Mouse (Mus musculus) midbrain, embryonic 13.5 days (tissue): ENCODE measurements around the gene Txlna. TPM values are rescaled to one million over a fixed set of nuclear protein-coding genes. Genes with fewer than 3 reads are reported as not detected.

ENCODE experiments used
- ATAC-seq: fragments of 200-750 bp; cut with Nextera tagmentation; 2 replicates; pipeline ENCODE4 v1.8.0; 2017; ENCODE audit warnings: mild to moderate bottlenecking, moderate TSS enrichment, moderate library complexity
- H3K27ac ChIP-seq: fragments of 300-500 bp; sonication (generic); 2 replicates; pipeline ENCODE4 v1.5.1; 2015; ENCODE audit warnings: inconsistent platforms, mild to moderate bottlenecking, moderate library complexity
- H3K27me3 ChIP-seq: fragments of 300-500 bp; sonication (generic); 2 replicates; pipeline ENCODE4 v1.6.1; 2015; ENCODE audit warnings: mild to moderate bottlenecking, inconsistent platforms
- H3K36me3 ChIP-seq: fragments of 300-500 bp; sonication (generic); 2 replicates; pipeline ENCODE4 v1.6.1; 2015; ENCODE audit warnings: mild to moderate bottlenecking, inconsistent platforms
- H3K4me1 ChIP-seq: fragments of 300-500 bp; sonication (generic); replicated peaks from 2 replicates; pipeline ENCODE4 v1.6.1; 2015; ENCODE audit warnings: inconsistent platforms
- H3K4me2 ChIP-seq: fragments of 300-500 bp; sonication (generic); replicated peaks from 2 replicates; pipeline ENCODE4 v1.6.1; 2015; ENCODE audit warnings: moderate library complexity, mild to moderate bottlenecking, inconsistent platforms
- H3K4me3 ChIP-seq: fragments of 300-500 bp; sonication (generic); replicated peaks from 2 replicates; pipeline ENCODE4 v1.5.1; 2015; ENCODE audit warnings: mild to moderate bottlenecking, inconsistent platforms
- H3K9ac ChIP-seq: fragments of 300-500 bp; sonication (generic); replicated peaks from 2 replicates; pipeline ENCODE4 v1.6.1; 2015; ENCODE audit warnings: mild to moderate bottlenecking, inconsistent platforms
- H3K9me3 ChIP-seq: fragments of 300-500 bp; sonication (generic); 2 replicates; pipeline ENCODE4 v1.6.1; 2016; ENCODE audit warnings: mild to moderate bottlenecking, inconsistent platforms
- WGBS: fragments of 180-500 bp; shearing (Covaris S2); methylation state at CpG from one replicate; pipeline ENCODE4 v1.1.7; 2015; 5-methylcytosine and 5-hydroxymethylcytosine counted together
- microRNA-seq: library from miRNA; unstranded; fragments of <30 nt; microRNA quantifications from one replicate; pipeline ENCODE4, GENCODE M21; 2016
- polyA plus RNA-seq: library from polyadenylated mRNA; unstranded; fragments of >200 nt; fragmentation: Nextera tagmentation; extraction: Ambion mirVana; gene quantifications from 2 replicates; pipeline ENCODE4 v1.2.1, GENCODE M21; 2015

The Txlna gene
- polyA plus RNA-seq, 1 experiment from 2014 or later: 66.3 TPM

DNA sequence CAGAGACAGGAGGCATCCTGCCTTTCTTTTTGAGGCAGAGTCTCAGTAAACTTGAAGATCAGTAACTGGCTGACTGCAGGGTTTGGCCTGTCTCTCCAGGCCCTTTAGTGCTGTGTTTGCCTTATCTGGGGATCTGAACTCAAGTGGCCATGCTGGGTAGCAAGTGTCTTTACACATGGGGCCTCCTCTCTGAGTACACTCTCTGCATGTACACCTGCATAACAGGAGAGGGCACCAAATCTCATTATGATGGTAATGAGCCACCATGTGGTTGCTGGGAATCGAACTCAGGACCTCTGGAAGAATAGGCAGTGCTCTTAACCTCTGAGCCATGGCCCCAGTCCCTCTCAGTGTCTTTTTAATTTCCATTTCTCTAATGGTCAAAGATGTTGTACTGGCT is 58.6 kb downstream of the Txlna start:
- no peaks in the 10 kb centered on the region for H3K9me3 ChIP-seq
- H3K4me3 ChIP-seq: no peak overlapping the region
- no peak overlapping the region for H3K27ac ChIP-seq
- H3K36me3 ChIP-seq: no peaks in the 10 kb centered on the region
- 0 out of 2 replicates have a peak, but pooled peaks cover 2% of the 10 kb centered on the region for H3K27me3 ChIP-seq
- no peak overlapping the region for H3K9ac ChIP-seq
- H3K4me1 ChIP-seq: peaks cover 10% of the 10 kb centered on the region; the same call in 1 of the 2 replicates
- 79% methylated on average over 1 of the region's 1 CpGs for WGBS
- no peak for ATAC-seq
- no peak overlapping the region for H3K4me2 ChIP-seq

DNA sequence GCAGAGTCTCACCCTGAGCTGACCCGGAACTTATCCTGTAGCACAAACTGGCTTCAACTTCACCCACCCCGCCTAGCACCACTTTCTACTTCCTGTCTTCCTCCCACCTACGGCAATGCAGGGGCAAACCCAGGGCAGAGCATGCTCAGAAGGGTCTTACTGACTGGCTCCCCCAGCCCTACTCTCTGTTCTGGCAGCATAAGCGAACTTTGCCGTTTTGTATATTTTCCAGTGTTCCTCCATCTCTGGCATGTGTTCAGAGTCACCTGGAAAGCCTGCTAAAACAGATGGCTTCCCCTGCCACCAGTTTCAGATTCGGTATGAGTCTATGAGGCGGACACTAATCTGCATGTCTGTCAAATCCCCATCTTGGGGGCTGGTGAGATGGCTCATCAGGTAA is 60.5 kb downstream of the Txlna start:
- WGBS: 70% methylated on average over 7 of the region's 7 CpGs
- no peaks in the 10 kb centered on the region for H3K9me3 ChIP-seq
- no peaks in the 10 kb centered on the region for H3K36me3 ChIP-seq
- H3K9ac ChIP-seq: no peak overlapping the region
- no peak for ATAC-seq
- H3K4me3 ChIP-seq: no peak overlapping the region
- 0 out of 2 replicates have a peak, but pooled peaks cover 2% of the 10 kb centered on the region for H3K27me3 ChIP-seq
- H3K27ac ChIP-seq: no peak overlapping the region
- peaks cover 15% of the 10 kb centered on the region; the same call in 1 of the 2 replicates for H3K4me1 ChIP-seq
- no peak overlapping the region for H3K4me2 ChIP-seq

DNA sequence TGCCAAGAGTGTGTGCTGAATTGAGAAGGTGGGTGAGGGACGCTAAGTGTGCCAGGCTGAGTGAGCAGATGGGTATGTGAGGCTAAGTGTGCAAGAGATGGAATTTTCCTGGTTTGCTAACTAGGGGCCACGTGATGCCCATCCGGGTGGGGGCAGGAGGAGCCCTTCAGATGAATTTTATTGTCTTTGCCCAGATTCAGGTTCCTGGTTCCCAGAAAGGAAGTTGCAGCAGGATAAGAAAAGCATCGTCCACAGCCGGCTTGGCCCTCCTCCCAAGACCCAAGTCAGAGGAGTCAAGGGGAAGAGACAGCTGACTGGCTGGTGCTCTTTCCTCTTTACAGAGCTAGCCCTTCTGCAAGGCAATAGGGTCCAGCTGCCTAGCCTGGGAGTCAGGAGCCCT is 62.4 kb downstream of the Txlna start, which contains the start of gene Fam167b:
Gene Fam167b (minus strand): TSS at position 84 of the 400 bp plus-strand sequence.
- H3K27ac ChIP-seq: no peak within 1 kb of the TSS
- no peaks in the 10 kb centered on the region for H3K27me3 ChIP-seq
- WGBS: 90% methylated on average over 5 of the region's 5 CpGs
- ATAC-seq: no peak
- no peaks in the 10 kb centered on the region for H3K9me3 ChIP-seq
- no peaks in the 10 kb centered on the region for H3K36me3 ChIP-seq
- H3K4me3 ChIP-seq: no peak within 1 kb of the TSS
- H3K9ac ChIP-seq: no peak within 1 kb of the TSS
- peaks cover 6% of the 10 kb centered on the region; the same call in 1 of the 2 replicates for H3K4me1 ChIP-seq
- 0 out of 2 replicates have a peak within 1 kb of the TSS, but pooled peaks have one; percentile 19 for H3K4me2 ChIP-seq

GRCm38 (mm10) chr4:129577688-129578087 is 63.2 kb downstream of the Txlna start:
- Histone ChIP-seq H3K4me3 (no peak overlapping the region), H3K27me3 (no peaks in the 10 kb centered on the region), H3K4me2 (no peak overlapping the region), H3K9ac (no peak overlapping the region), H3K27ac (no peak overlapping the region), H3K9me3 (no peaks in the 10 kb centered on the region), H3K36me3 (no peaks in the 10 kb centered on the region), H3K4me1 (peaks cover 6% of the 10 kb centered on the region; the same call in 1 of the 2 replicates)
- ATAC-seq: no peak
- WGBS: 81% methylated on average over 7 of the region's 7 CpGs

- no peaks in the 10 kb centered on the region for H3K9me3 ChIP-seq
- no peaks in the 10 kb centered on the region for H3K36me3 ChIP-seq
- no peak overlapping the region for H3K4me3 ChIP-seq
- ATAC-seq: peak; percentile 50; the same call in 1 of the 2 replicates
- H3K9ac ChIP-seq: peak overlapping the region; percentile 11; the same call in 1 of the 2 replicates
- peak overlapping the region; percentile 19; the same call in 1 of the 2 replicates for H3K4me2 ChIP-seq
- H3K27me3 ChIP-seq: no peaks in the 10 kb centered on the region
- H3K27ac ChIP-seq: no peak overlapping the region
- 26% methylated on average over 21 of the region's 21 CpGs for WGBS
- peaks cover 6% of the 10 kb centered on the region; the same call in 1 of the 2 replicates for H3K4me1 ChIP-seq
Observed at GRCm38 (mm10) chr4:129576863-129577491, 63.9 kb downstream of the Txlna start.

Small RNA genes lying within 50 kb of the gene (microRNA-seq; reads per million reads assigned to microRNA genes)
- 0.82 reads per million for gene Mir7016

Other genes with a start within 250 kb of the Txlna start
- gene Zbtb8b, start 200.2 kb downstream of the Txlna start, polyA plus RNA-seq: 12.0 TPM in 2 replicates
- gene Bsdc1, start 179.5 kb downstream of the Txlna start, polyA plus RNA-seq: 34.0 and 36.7 TPM in 2 replicates
- 0.16 and 0.26 TPM in 2 replicates for gene Tssk3, start 150.0 kb downstream of the Txlna start, polyA plus RNA-seq
- not detected in 2 replicates for gene Fam229a, start 149.9 kb downstream of the Txlna start, polyA plus RNA-seq
- gene Marcksl1, start 127.5 kb downstream of the Txlna start, polyA plus RNA-seq: 1,749 and 1,885 TPM in 2 replicates
- gene Hdac1, start 98.4 kb downstream of the Txlna start, polyA plus RNA-seq: 138 TPM in 2 replicates
- 5.9 and 7.1 TPM in 2 replicates for gene Lck, start 67.4 kb downstream of the Txlna start, polyA plus RNA-seq
- gene Fam167b, start 62.5 kb downstream of the Txlna start, polyA plus RNA-seq: 0.22 and 0.35 TPM in 2 replicates
- gene Eif3i, start 40.4 kb downstream of the Txlna start, polyA plus RNA-seq: 210 and 220 TPM in 2 replicates
- gene Tmem234, start 40.4 kb downstream of the Txlna start, polyA plus RNA-seq: 205 and 214 TPM in 2 replicates
- 2.6 and 3.5 TPM in 2 replicates for gene Dcdc2b, start 26.8 kb downstream of the Txlna start, polyA plus RNA-seq
- 30.0 and 35.8 TPM in 2 replicates for gene Iqcc, start 22.0 kb downstream of the Txlna start, polyA plus RNA-seq
- gene Ccdc28b, start 17.1 kb downstream of the Txlna start, polyA plus RNA-seq: 133 and 137 TPM in 2 replicates
- gene Kpna6, start 31.7 kb upstream of the Txlna start, polyA plus RNA-seq: 13.7 and 16.9 TPM in 2 replicates
- 20.3 and 24.0 TPM in 2 replicates for gene Tmem39b, start 55.8 kb upstream of the Txlna start, polyA plus RNA-seq
- 180 and 182 TPM in 2 replicates for gene Khdrbs1, start 101.2 kb upstream of the Txlna start, polyA plus RNA-seq
- 287 and 316 TPM in 2 replicates for gene Ptp4a2, start 170.2 kb upstream of the Txlna start, polyA plus RNA-seq